10 mouse cellular contexts compared by ENCODE assay signal in genomic region chr14:121192394-121192793, GRCm38 (mm10).
A peak's percentile ranks its signal among the peaks of the same experiment; 100 is the strongest.
DNase-seq lines count a peak whose midpoint lies in the region; ATAC-seq and TF ChIP-seq lines count a peak whose summit lies in the region.
"Had no signal": no experiment of that assay in that cellular context is flagged by ENCODE, and none has a peak within 500 bp of the region (broad histone marks: within the 10 kb centered on the region; RNA-seq: fewer than 3 reads in every experiment).

No protein-coding gene starts in this region.

- ATAC-seq in kidney, embryonic 14.5 days (ENCODE audit: low FRiP score, low TSS enrichment), result 0 out of 2 replicates have a peak, but pooled peaks have one; percentile 17
- ATAC-seq in midbrain, postnatal 0 days (ENCODE audit: low FRiP score), result no peak

- H3K27me3 ChIP-seq in kidney, embryonic 14.5 days (ENCODE audit: control insufficient read depth, insufficient read depth, low read length), result no peaks in the 10 kb centered on the region
- H3K27me3 ChIP-seq in midbrain, postnatal 0 days (ENCODE audit: insufficient read depth, low read length), result no peaks in the 10 kb centered on the region
- H3K27me3 ChIP-seq: CH12.LX had no signal

- no peak for DNase-seq in kidney, postnatal 4 days
- DNase-seq in NIH3T3 (ENCODE audit: low read depth), result peak; percentile 48
- DNase-seq in fibroblast of lung, adult 2 months (ENCODE audit: low read depth), result peak; percentile 67
- DNase-seq in midbrain, postnatal 0 days (ENCODE audit: low spot score), result no peak
- no peak for DNase-seq in left cerebral cortex, adult 11 months (ENCODE audit: low spot score)
- DNase-seq in cerebellum, postnatal 4 days (ENCODE audit: low spot score in 2 of 2), result no peak
- DNase-seq: cerebellum, adult 18-20 months; kidney, adult 11 months had no signal

- TF ChIP-seq CTCF in midbrain, postnatal 0 days (IDR thresholded peaks at IDR 0.05), result no peak

- no peaks in the 10 kb centered on the region for H3K36me3 ChIP-seq in kidney, embryonic 14.5 days (ENCODE audit: control insufficient read depth, insufficient read depth, low read length)
- H3K36me3 ChIP-seq in midbrain, postnatal 0 days (ENCODE audit: insufficient read depth, low read length), result no peaks in the 10 kb centered on the region

- H3K4me2 ChIP-seq in kidney, embryonic 14.5 days (replicated peaks; ENCODE audit: low read depth, low read length), result no peak overlapping the region
- no peak overlapping the region for H3K4me2 ChIP-seq in midbrain, postnatal 0 days (ENCODE audit: low read depth, low read length, poor library complexity, severe bottlenecking)

- no peak overlapping the region for H3K9ac ChIP-seq in kidney, embryonic 14.5 days (ENCODE audit: low read depth, low read length)
- no peak overlapping the region for H3K9ac ChIP-seq in midbrain, postnatal 0 days (replicated peaks; ENCODE audit: low read length, poor library complexity, severe bottlenecking)

- H3K9me3 ChIP-seq in kidney, embryonic 14.5 days (ENCODE audit: control insufficient read depth, low read length), result peaks cover 4% of the 10 kb centered on the region; the same call in 1 of the 2 replicates
- no peaks in the 10 kb centered on the region for H3K9me3 ChIP-seq in midbrain, postnatal 0 days (ENCODE audit: low read length)

- WGBS in kidney, embryonic 14.5 days, result 62% methylated on average over 5 of the region's 5 CpGs
- 62% methylated on average over 5 of the region's 5 CpGs for WGBS in midbrain, postnatal 0 days

- H3K4me1 ChIP-seq in kidney, embryonic 14.5 days (ENCODE audit: control insufficient read depth, insufficient read depth, low read length), result 0 out of 2 replicates have a peak, but pooled peaks cover 2% of the 10 kb centered on the region
- H3K4me1 ChIP-seq in midbrain, postnatal 0 days (ENCODE audit: insufficient read depth, low read length), result 0 out of 2 replicates have a peak, but pooled peaks cover 2% of the 10 kb centered on the region

- H3K27ac ChIP-seq in kidney, embryonic 14.5 days (ENCODE audit: low read depth, low read length), result no peak overlapping the region
- peak overlapping the region; percentile 73; the same call in 1 of the 2 replicates for H3K27ac ChIP-seq in midbrain, postnatal 0 days (ENCODE audit: low read depth, low read length)

- no peak overlapping the region for H3K4me3 ChIP-seq in kidney, embryonic 14.5 days (ENCODE audit: low read length)
- no peak overlapping the region for H3K4me3 ChIP-seq in midbrain, postnatal 0 days (ENCODE audit: low read depth, low read length)

Comparison
In these comparisons a context has a peak if more than half of its experiments do, and no peak if none do; other contexts are left out.
1. DNase-seq: peak in NIH3T3 (single experiment) and fibroblast of lung, adult 2 months (single experiment); none in kidney, postnatal 4 days (0 of 2), midbrain, postnatal 0 days (single experiment), left cerebral cortex, adult 11 months (single experiment) and cerebellum, postnatal 4 days (0 of 2).